Mouse (Mus musculus): ENCODE data around the gene Tm7sf3. TPM values are rescaled to one million over a fixed set of nuclear protein-coding genes. Genes with fewer than 3 reads are reported as not detected.

Tm7sf3 gene
- polyA plus RNA-seq, 1 experiment from 2014 or later = 29.0 TPM

DNA sequence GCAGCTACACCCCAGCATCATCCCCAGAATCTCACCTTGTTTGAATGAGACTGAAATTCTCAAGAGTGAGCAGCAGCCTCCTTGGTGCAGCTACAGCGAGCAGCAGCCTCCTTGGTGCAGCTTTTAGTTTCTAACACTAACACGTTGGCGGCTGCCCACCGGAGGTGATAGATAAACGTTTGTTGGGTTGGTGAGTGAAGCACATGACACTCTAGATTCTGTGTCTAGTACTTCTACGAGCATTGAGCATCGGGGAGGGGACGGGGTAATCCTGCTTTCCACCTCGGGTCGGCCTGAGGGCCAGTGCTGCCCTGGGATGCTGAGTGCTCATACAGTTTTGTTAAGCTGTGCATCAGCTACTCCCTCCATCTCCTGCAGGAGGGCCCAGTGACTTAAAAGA, 34.3 kb upstream of the Tm7sf3 start:
- no peak for DNase-seq (ENCODE audit: low spot score)
- no peak overlapping the region for H3K4me3 ChIP-seq (ENCODE audit: low read depth, low read length)
- H3K27ac ChIP-seq (ENCODE audit: low read depth) = no peak overlapping the region
- no peak overlapping the region for H3K9ac ChIP-seq (ENCODE audit: low read length)
- H3K36me3 ChIP-seq (ENCODE audit: control insufficient read depth, insufficient read depth, low read length) = no peaks in the 10 kb centered on the region
- no peak for ATAC-seq (replicated peaks; ENCODE audit: low FRiP score, low TSS enrichment, low read depth)
- no peak overlapping the region for H3K4me2 ChIP-seq (ENCODE audit: low read length)
- peaks cover 8% of the 10 kb centered on the region; the same call in 1 of the 2 replicates for H3K9me3 ChIP-seq (ENCODE audit: control insufficient read depth, low read length)
- H3K4me1 ChIP-seq (replicated peaks; ENCODE audit: control insufficient read depth, insufficient read depth, low read length) = no peaks in the 10 kb centered on the region
- H3K27me3 ChIP-seq (replicated peaks; ENCODE audit: control insufficient read depth, insufficient read depth, low read length) = no peaks in the 10 kb centered on the region
- 76% methylated on average over 10 of the region's 10 CpGs for WGBS

DNA sequence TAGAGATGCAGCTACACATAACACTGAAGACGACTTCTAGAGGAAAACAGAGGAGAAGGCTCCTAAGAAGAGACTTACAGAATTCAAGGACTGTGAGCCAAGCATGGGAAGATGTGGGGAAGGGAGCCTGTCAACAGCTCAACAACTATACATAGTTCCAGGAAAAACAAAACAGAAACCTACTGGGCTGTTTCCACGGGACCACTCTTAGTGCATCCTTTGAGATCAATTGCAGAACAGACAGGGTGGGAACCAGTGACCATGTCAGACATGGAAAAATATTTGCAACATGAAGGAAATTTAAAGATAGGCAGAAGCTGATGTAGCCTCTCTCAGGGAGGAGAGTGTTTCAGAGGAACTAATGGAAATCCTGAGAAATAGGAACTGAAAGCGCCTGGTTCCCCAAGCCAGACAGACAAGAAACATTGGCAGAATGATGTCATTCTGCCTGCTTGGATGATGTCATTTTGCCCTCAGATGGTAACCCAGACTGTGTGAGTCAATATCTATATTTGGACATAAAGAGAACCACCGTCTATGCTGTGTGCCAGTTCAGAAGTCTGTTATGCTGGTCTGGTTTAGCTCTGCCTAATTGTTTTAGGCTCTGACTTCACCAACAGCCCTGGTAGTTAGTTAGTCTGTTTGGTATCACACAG, 32.4 kb upstream of the Tm7sf3 start:
- Histone ChIP-seq H3K4me3 (ENCODE audit: low read depth, low read length) (no peak overlapping the region), H3K9me3 (ENCODE audit: control insufficient read depth, low read length) (peaks cover 8% of the 10 kb centered on the region; the same call in 1 of the 2 replicates), H3K27ac (ENCODE audit: low read depth) (no peak overlapping the region; the same call in 1 of the 2 replicates), H3K9ac (ENCODE audit: low read length) (no peak overlapping the region), H3K4me1 (replicated peaks; ENCODE audit: control insufficient read depth, insufficient read depth, low read length) (no peaks in the 10 kb centered on the region), H3K4me2 (ENCODE audit: low read length) (no peak overlapping the region), H3K36me3 (ENCODE audit: control insufficient read depth, insufficient read depth, low read length) (no peaks in the 10 kb centered on the region), H3K27me3 (replicated peaks; ENCODE audit: control insufficient read depth, insufficient read depth, low read length) (no peaks in the 10 kb centered on the region)
- 55% methylated on average over 4 of the region's 4 CpGs for WGBS
- no peak for ATAC-seq (replicated peaks; ENCODE audit: low FRiP score, low TSS enrichment, low read depth)
- no peak for DNase-seq (ENCODE audit: low spot score)

DNA sequence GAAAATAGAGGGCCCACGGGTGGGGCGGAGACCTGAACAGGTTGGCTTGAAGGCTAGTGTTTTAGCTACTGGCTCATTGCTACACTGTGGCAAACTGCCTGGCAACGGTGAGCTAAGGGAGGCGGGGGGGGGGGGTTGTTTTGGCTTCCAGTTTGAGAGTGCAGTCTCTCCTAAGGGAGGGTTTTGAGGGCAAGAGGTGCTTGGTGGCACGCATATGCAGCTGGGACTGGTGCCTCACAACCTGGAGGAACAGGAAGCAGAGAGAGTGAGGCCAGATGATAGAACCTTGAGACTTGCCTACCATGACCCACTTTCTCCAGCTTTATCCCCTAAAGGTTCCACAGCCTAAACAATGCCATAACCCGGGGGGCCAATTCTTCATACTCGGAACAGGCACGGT, 31.8 kb upstream of the Tm7sf3 start:
- no peak for DNase-seq (ENCODE audit: low spot score)
- Histone ChIP-seq H3K4me3 (ENCODE audit: low read depth, low read length) (no peak overlapping the region), H3K9me3 (ENCODE audit: control insufficient read depth, low read length) (peaks cover 3% of the 10 kb centered on the region; the same call in 1 of the 2 replicates), H3K27ac (ENCODE audit: low read depth) (no peak overlapping the region), H3K4me1 (replicated peaks; ENCODE audit: control insufficient read depth, insufficient read depth, low read length) (no peaks in the 10 kb centered on the region), H3K4me2 (ENCODE audit: low read length) (no peak overlapping the region), H3K9ac (ENCODE audit: low read length) (no peak overlapping the region), H3K36me3 (ENCODE audit: control insufficient read depth, insufficient read depth, low read length) (no peaks in the 10 kb centered on the region), H3K27me3 (replicated peaks; ENCODE audit: control insufficient read depth, insufficient read depth, low read length) (no peaks in the 10 kb centered on the region)
- WGBS = 81% methylated on average over 8 of the region's 8 CpGs
- no peak for ATAC-seq (replicated peaks; ENCODE audit: low FRiP score, low TSS enrichment, low read depth)

DNA sequence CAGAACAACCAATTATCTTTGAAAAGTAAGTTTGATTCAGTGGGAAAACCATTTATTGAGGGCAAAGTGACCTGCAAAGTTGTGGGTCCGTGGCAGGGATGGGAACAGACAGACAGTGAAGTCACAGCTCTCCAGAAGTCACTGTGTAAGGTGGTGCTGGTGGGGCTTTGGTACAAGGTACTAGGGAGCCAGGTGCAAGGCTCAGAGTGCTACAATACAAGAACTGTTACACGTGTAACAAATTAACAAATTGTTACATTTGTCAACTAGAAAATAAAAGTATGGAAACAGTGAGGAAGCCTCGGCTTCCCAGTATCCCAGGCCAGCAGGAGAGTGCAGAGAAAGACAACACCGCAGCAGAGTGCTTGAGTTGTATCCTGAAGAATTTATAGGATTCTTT, 31.1 kb upstream of the Tm7sf3 start:
- Histone ChIP-seq H3K27me3 (replicated peaks; ENCODE audit: control insufficient read depth, insufficient read depth, low read length) (no peaks in the 10 kb centered on the region), H3K27ac (ENCODE audit: low read depth) (no peak overlapping the region), H3K4me2 (ENCODE audit: low read length) (no peak overlapping the region), H3K4me3 (ENCODE audit: low read depth, low read length) (no peak overlapping the region), H3K36me3 (ENCODE audit: control insufficient read depth, insufficient read depth, low read length) (no peaks in the 10 kb centered on the region), H3K9ac (ENCODE audit: low read length) (no peak overlapping the region), H3K9me3 (ENCODE audit: control insufficient read depth, low read length) (no peaks in the 10 kb centered on the region), H3K4me1 (replicated peaks; ENCODE audit: control insufficient read depth, insufficient read depth, low read length) (no peaks in the 10 kb centered on the region)
- no peak for ATAC-seq (replicated peaks; ENCODE audit: low FRiP score, low TSS enrichment, low read depth)
- no peak for DNase-seq (ENCODE audit: low spot score)
- 79% methylated on average over 4 of the region's 4 CpGs for WGBS

DNA sequence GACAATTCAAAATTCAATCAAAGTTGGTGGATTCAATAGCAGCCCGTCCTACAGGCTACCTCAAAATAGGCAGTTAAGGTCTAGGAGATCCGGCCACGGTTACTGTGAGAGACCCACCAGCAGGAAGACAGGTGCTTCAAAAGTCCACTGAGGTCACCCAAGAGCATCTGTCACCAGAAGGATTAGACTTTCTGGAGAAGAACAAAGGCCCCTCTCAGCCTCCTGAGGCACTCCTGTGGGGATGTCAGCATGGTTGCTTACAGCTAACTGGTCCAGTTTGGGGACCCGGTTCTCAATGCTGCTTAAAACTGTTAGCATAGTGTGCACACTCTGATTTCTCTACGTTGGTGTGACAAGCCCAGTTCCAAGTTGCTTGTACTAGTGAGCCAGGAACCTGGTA, 29.5 kb upstream of the Tm7sf3 start:
- H3K9me3 ChIP-seq (ENCODE audit: control insufficient read depth, low read length) = no peaks in the 10 kb centered on the region
- H3K27ac ChIP-seq (ENCODE audit: low read depth) = no peak overlapping the region
- H3K9ac ChIP-seq (ENCODE audit: low read length) = no peak overlapping the region
- no peak overlapping the region for H3K4me3 ChIP-seq (ENCODE audit: low read depth, low read length)
- no peak overlapping the region for H3K4me2 ChIP-seq (ENCODE audit: low read length)
- DNase-seq (ENCODE audit: low spot score) = no peak
- no peak for ATAC-seq (replicated peaks; ENCODE audit: low FRiP score, low TSS enrichment, low read depth)
- no peaks in the 10 kb centered on the region for H3K36me3 ChIP-seq (ENCODE audit: control insufficient read depth, insufficient read depth, low read length)
- H3K4me1 ChIP-seq (replicated peaks; ENCODE audit: control insufficient read depth, insufficient read depth, low read length) = no peaks in the 10 kb centered on the region
- WGBS = 75% methylated on average over 5 of the region's 5 CpGs
- no peaks in the 10 kb centered on the region for H3K27me3 ChIP-seq (replicated peaks; ENCODE audit: control insufficient read depth, insufficient read depth, low read length)

DNA sequence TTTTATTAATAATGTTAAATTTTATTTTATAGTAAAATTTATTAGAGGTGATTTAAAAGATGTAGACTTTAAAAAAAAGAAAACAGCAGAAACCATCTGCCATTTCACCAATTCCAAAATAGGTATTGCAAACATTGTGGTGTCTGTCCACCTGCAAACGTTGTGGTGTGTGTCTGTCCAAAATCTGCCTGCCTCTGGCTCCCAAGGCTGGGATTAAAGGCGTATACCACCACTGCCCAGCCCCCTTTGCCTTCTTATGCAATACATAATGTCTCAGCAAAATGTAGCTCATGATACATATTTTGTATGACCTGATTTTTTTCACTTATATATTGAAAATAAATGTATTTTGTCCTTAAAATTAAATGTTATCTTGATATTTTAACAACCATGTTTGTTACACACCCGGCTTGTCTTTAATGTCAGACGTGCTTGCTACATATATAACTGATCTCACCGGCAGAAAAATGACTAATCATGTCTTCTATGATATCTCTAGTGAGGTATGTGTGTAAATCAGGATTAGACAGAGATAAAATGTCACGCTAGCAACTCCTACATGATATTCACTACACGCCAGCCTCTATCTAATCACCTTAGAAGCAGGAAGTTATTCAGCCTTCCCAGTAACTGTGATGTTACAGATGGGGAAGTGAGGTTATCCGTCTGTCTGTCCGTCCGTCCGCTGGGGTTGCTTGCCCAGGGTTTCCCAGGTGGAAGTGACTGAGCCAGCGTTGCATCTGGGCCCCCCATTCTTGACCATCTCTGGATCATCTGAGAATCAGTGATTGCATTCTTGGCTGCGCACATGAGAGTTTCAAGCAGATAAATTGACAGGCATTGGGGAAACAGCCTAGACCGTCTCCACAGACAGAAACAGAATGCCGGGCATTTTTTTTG, 28.6 kb upstream of the Tm7sf3 start:
- Histone ChIP-seq H3K9ac (ENCODE audit: low read length) (no peak overlapping the region), H3K27ac (ENCODE audit: low read depth) (no peak overlapping the region), H3K4me2 (ENCODE audit: low read length) (no peak overlapping the region), H3K27me3 (replicated peaks; ENCODE audit: control insufficient read depth, insufficient read depth, low read length) (no peaks in the 10 kb centered on the region), H3K4me1 (replicated peaks; ENCODE audit: control insufficient read depth, insufficient read depth, low read length) (no peaks in the 10 kb centered on the region), H3K9me3 (ENCODE audit: control insufficient read depth, low read length) (no peaks in the 10 kb centered on the region), H3K36me3 (ENCODE audit: control insufficient read depth, insufficient read depth, low read length) (no peaks in the 10 kb centered on the region), H3K4me3 (ENCODE audit: low read depth, low read length) (no peak overlapping the region)
- no peak for DNase-seq (ENCODE audit: low spot score)
- no peak for ATAC-seq (replicated peaks; ENCODE audit: low FRiP score, low TSS enrichment, low read depth)
- WGBS = 84% methylated on average over 15 of the region's 15 CpGs

DNA sequence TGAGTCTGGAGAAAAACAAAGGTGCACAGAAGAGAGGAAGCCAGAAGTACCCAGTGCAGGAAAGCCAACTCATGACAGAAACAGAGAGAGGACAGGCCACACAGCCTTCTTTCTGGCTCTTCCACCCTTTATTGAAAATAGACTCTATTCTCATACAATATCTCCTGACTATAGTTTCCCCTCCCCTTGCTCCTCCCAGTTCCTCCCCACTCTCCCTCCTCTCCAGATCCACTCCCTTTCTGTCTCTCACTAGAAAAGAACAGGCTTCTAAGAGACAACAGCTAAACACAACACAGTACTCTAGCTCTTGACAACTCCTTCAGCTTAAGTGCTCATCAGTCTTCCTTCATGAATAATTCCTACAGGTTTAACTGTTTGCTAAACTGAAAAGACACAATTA, 26.0 kb upstream of the Tm7sf3 start:
- DNase-seq (ENCODE audit: low spot score) (no peak), ATAC-seq (replicated peaks; ENCODE audit: low FRiP score, low TSS enrichment, low read depth) (no peak)
- no peaks in the 10 kb centered on the region for H3K9me3 ChIP-seq (ENCODE audit: control insufficient read depth, low read length)
- H3K4me3 ChIP-seq (ENCODE audit: low read depth, low read length) = no peak overlapping the region
- no peak overlapping the region for H3K9ac ChIP-seq (ENCODE audit: low read length)
- no peak overlapping the region for H3K27ac ChIP-seq (ENCODE audit: low read depth)
- H3K27me3 ChIP-seq (replicated peaks; ENCODE audit: control insufficient read depth, insufficient read depth, low read length) = no peaks in the 10 kb centered on the region
- H3K4me1 ChIP-seq (replicated peaks; ENCODE audit: control insufficient read depth, insufficient read depth, low read length) = no peaks in the 10 kb centered on the region
- no peak overlapping the region for H3K4me2 ChIP-seq (ENCODE audit: low read length)
- H3K36me3 ChIP-seq (ENCODE audit: control insufficient read depth, insufficient read depth, low read length) = no peaks in the 10 kb centered on the region

DNA sequence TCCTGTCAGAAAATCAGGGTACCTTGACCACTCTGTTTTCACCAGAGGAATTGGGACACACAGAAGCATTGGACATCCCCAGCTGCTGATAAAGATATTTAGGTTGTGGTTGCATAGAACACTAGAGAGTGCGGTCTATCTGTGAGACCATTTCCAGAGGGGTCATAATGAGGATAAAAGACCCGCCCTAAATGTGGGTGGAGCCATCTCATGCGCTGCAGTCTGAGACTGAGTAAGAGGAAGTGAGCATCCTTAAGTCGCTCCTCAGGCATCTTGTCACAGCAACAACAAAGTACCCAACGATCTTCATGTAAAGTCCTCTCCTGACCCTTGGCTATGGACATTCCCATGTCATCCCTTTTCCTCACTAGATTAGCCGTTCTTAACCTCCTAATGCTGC, 24.2 kb upstream of the Tm7sf3 start:
- 79% methylated on average over 6 of the region's 6 CpGs for WGBS
- H3K4me1 ChIP-seq (replicated peaks; ENCODE audit: control insufficient read depth, insufficient read depth, low read length) = no peaks in the 10 kb centered on the region
- no peak for ATAC-seq (replicated peaks; ENCODE audit: low FRiP score, low TSS enrichment, low read depth)
- H3K4me2 ChIP-seq (ENCODE audit: low read length) = no peak overlapping the region
- no peak overlapping the region for H3K27ac ChIP-seq (ENCODE audit: low read depth)
- H3K9me3 ChIP-seq (ENCODE audit: control insufficient read depth, low read length) = no peaks in the 10 kb centered on the region
- DNase-seq (ENCODE audit: low spot score) = no peak
- no peaks in the 10 kb centered on the region for H3K36me3 ChIP-seq (ENCODE audit: control insufficient read depth, insufficient read depth, low read length)
- H3K4me3 ChIP-seq (ENCODE audit: low read depth, low read length) = no peak overlapping the region
- no peaks in the 10 kb centered on the region for H3K27me3 ChIP-seq (replicated peaks; ENCODE audit: control insufficient read depth, insufficient read depth, low read length)
- no peak overlapping the region for H3K9ac ChIP-seq (ENCODE audit: low read length)

Data from intestine, embryonic 14.5 days (tissue).